Mouse (Mus musculus) right cerebral cortex, postnatal 4 days (tissue): ENCODE results near the gene Pfdn5.
"Not testable (repeated sequence)": the region's sequence is repeated elsewhere in the genome, so short reads cannot be mapped to it uniquely, and the experiment has no call there.

ENCODE experiments used
- DNase-seq: peaks from one replicate; pipeline ENCODE4 v3.0.0-alpha.2; 2022

Pfdn5 gene

DNA sequence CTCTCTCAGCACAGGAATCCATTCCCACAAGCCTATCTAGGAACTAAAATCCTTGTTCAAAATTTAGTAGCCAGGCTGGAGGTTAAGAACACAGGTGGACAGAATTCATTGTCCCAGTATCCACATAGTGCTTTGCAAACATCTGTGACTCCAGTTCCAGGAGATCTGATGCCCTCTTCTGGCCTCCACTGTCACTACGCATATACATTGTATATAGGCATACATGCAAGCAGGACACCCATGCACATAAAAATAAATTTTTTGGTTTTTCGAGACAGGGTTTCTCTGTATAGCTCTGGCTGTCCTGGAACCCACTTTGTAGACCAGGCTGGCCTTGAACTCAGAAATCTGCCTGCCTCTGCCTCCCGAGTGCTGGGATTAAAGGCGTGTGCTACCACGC, 10.0 kb downstream of the Pfdn5 start:
- not testable (repeated sequence) for DNase-seq

DNA sequence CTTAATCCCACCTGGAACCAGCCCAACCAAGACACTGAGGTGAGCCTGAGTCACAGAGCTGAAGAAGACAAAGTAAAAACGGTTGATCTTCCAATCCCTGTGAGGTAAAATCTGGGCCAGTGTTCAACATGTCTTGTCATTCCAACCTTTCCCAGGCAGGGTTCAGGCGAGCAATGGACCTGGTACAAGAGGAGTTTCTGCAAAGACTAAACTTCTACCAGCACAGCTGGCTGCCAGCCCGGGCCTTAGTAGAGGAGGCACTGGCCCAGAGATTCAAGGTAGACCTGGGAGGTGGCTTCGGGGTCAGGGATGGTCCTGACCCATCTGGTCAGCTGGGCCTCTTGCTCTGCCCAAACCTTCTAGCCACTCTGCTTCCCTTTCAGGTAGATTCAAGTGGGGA, 11.0 kb downstream of the Pfdn5 start:
- DNase-seq = no peak

GRCm38 (mm10) chr15:102339612-102340011, 13.7 kb downstream of the Pfdn5 start:
- DNase-seq = no peak

DNA sequence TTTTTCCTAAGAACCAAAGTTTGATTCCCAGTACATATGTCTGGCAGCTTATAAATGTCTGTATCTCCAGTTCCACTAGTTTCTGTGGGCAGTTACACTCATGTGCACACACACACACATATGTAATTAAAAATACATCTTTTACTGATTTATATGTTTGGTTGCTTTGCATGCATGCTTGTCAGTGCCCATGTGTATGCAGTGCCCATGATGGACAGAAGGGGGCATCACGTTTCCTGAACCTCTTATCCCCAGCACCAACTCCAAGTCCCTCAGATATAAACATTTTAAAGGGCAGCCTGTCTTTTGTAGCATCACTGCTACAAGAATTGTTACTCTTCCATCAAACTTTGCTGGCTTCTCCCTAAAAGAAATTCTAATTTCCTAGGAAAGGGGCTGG, 15.7 kb downstream of the Pfdn5 start:
- peak; percentile 46 for DNase-seq

- DNase-seq = no peak
Measured at GRCm38 (mm10) chr15:102344490-102344889, 18.6 kb downstream of the Pfdn5 start.

DNA sequence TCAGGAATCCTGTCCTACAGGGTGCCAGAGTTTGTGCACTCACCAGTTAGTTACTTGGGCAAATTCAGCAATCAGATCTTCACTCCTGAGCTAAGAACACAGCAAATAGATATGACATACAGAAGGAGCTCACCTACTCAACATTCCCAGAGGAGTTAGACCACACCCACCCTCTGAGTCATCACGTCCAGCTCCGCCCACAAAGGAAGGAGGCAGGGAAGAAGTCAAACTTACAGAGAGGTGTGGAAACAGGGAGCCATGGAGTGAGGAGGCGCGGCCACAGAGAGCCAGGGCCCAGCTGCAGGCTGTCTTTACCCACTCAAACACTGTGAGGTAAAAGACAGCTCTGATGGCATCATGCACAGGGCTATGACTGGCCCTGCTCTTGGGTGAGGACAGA, 20.5 kb downstream of the Pfdn5 start:
- DNase-seq = no peak

DNA sequence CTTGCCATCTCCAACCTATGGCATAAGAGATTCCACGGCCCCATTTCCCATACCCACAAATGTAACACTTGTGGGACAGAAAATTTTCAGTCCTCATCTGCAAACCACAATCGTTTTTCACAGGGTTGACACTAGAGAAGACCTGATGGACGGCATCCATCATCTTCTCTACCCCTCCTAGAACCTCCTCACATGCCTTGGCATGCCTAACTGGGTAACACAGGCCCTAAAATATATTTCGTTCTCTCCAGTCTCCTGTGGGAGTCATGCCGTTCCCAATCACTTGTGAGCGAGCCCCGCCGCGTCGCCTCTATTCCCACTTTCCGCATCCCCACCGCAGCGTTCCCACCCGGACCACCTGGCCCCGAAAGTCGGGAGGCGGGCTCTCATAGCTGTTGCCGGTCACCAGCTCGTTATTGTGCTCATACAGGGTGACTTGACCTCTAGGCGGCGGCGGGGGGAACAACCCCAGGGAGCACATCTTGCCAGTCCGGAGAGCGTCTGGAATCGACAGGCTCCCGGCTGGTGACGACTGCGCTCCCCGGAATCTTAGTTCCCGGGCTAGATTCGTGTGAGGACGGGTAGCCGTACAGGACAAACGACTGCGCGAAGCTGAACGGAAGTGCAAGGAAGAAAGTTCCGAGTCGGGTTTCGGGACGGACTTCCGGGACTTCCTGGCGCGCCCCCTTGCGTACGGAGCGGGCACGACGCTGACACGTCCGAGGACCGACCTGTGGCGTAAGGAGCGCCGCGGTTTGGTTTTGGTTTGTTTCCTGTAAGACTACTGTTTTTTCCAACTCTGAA, 24.4 kb downstream of the Pfdn5 start, which contains the start of gene Aaas:
Gene Aaas (minus strand): TSS at position 634 of the 804 bp plus-strand sequence.
- DNase-seq = peak; percentile 97

- no peak for DNase-seq
Measured at GRCm38 (mm10) chr15:102350942-102351291, 25.0 kb downstream of the Pfdn5 start.

DNA sequence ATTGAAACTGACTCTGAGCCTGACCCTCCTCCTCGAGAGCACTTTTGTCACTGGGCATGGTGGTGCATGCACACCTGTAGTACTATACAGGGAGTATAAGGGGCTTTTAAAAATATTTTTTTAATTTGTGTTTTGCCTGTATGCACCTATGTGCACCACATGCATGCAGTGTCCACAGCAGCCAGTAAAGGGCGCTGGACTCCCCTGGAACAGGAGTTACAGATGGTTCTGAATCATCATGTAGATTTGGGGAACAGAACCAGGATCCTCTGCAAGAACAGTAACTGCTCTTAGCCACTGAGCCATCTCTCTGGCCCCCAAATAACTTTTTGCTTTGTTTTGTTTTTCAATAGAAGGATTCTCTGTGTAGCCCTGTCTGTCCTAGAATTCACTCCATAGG, 26.3 kb downstream of the Pfdn5 start:
- no peak for DNase-seq

- no peak for DNase-seq
Measured at GRCm38 (mm10) chr15:102353986-102354385, 28.1 kb downstream of the Pfdn5 start.

GRCm38 (mm10) chr15:102355134-102355870, 29.4 kb downstream of the Pfdn5 start:
- DNase-seq = peak; percentile 59

DNA sequence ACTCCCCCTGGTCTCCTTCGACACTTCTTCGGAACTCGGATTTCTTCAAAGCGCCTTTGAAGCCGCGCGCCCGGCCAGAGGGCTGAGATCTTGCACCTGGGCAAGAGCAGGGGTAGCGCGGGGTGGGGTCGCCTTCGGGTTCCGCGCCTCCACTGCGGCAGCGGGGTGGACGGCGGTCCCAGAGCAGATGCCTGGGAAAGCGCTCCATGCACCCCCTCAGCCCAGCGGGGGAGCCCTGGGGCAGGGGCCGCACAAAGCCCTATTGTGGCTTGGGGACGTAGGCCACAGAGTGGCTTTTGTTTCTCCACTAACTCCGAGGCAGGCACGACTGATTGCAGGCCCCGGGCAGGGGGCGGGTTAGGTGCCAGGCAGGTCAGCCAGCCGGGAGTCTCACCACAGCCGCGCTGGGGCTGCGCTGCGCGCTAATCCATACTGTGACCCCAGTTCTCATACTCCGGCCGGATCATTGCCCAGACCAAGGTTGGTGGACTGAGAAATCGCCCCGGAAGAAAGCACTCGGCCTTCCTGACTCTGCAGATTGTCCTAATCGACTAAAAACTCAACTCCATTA, 30.0 kb downstream of the Pfdn5 start:
- peak; percentile 23 for DNase-seq

DNA sequence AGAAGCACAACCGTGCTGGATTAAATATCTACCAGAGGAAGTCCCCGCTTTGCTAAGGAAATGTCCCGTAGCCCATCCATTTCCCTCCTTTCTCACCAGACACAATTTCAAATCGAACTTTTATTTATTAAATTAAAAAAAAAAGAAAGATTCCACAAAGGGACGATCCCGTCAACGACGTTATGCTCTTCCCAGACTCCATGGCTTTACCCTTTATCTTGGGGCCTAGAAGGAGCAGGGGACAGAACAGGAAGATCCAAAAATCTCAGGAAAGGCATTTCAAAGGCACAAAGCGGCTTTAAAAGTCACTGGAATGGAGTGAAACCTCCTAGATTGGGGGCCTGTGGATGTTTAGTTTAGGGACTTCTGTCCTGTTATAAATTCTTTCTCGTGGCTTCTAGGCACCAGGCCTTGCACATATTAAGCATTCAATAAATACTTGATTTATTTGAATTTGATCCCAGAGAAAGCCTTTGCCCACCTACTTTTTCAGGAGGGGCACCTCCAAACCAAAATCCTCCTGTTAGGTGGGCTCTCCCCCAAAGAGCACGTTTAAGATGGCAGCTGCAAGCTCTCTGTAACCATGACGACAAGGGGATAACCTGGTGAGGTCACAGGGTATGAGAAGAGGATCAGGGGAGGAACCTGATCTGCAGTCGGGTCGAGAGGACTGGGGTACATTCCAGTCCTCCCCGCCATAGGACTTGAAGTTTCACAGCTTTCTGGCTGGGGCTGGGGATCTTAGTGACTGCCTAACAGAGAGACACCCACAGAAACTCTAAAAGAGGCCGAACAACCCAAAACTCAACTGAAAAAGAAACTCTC, 30.8 kb downstream of the Pfdn5 start:
- no peak for DNase-seq

- no peak for DNase-seq
Measured at GRCm38 (mm10) chr15:102358126-102358525, 32.2 kb downstream of the Pfdn5 start.

DNA sequence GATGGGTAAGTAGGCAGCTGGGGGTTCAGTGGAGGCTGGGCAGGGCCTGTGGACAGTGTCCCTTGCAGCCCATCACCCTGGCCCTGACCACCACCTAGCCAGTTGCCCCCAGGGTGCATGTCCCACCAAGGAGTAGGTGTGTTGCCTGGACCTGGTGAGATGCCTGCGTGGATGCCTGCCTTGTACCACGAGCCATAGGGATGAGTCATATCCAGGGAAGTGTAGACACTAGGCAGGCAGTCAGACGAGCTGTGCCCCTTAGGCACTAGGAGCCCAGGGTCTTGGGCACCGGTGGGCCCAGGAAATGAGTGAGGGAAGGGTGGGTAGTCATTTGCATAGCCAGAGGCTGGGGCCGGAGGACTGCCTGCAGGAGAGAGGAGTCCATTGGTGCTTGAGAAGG, 32.9 kb downstream of the Pfdn5 start:
- DNase-seq = no peak

- no peak for DNase-seq
Measured at GRCm38 (mm10) chr15:102362648-102363047, 36.7 kb downstream of the Pfdn5 start.

DNA sequence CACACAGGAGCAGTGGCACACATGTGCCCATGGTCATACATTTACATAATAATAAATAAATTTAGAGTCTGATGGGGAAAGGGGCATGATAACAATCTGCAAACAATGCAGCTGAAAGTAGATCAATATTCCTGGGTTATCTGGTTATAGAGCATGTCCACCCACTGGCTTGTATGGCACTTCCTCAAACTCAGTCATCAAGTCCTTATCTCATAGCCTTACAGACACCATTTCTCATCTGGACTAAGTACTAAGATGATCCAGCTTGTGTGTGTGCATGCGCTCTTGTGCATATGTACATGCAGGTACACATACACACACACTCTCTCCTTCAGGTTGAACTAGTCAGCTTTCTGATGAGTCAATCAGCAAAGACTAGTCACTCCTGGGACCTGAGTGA, 38.8 kb downstream of the Pfdn5 start:
- DNase-seq = no peak

GRCm38 (mm10) chr15:102366238-102366637, 40.3 kb downstream of the Pfdn5 start:
- DNase-seq = no peak

- no peak for DNase-seq
Measured at GRCm38 (mm10) chr15:102366733-102367344, 40.9 kb downstream of the Pfdn5 start, which contains the start of gene Sp7. Gene Sp7 (minus strand): TSS chr15:102367182.

DNA sequence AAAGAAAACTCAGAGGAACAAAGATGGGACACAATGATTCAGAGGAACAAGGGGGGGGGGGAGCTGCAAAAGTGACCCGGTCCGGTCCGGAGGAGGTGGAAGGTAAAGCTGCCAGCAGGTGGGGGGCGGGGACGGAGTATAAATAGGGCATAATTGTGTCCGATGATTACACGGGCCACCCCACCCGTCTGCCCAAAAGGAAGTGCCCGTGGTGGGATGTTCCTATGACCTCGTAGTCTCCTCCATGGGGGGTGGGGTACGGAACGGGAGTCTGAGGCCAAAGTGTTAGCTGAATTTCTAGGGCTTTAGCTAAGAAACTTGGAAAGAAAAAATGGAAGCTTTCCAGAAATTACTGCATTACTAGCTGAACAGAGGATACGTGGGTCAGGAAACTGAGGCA, 44.1 kb downstream of the Pfdn5 start:
- DNase-seq = no peak

- DNase-seq = no peak
Measured at GRCm38 (mm10) chr15:102370727-102371126, 44.8 kb downstream of the Pfdn5 start.

GRCm38 (mm10) chr15:102376453-102377162, 50.7 kb downstream of the Pfdn5 start:
- DNase-seq = no peak
